Mouse (Mus musculus): ENCODE results near the gene Gtf2h3.

GRCm38 (mm10) chr5:124636694-124637093 is 57.8 kb downstream of the Gtf2h3 start:
- TF ChIP-seq POLR2A (IDR thresholded peaks at IDR 0.05; ENCODE audit: insufficient read depth, low read length) (no peak), CTCF (IDR thresholded peaks at IDR 0.05; ENCODE audit: low read depth, low read length) (no peak)

Measured in ES-Bruce4 (cell line).